Mouse (Mus musculus) limb, embryonic 12.5 days (tissue): ENCODE measurements around the gene Gm21258. TPM values are rescaled to one million over a fixed set of nuclear protein-coding genes. Genes with fewer than 3 reads are reported as not detected.
"Not testable (repeated sequence)": the region's sequence is repeated elsewhere in the genome, so short reads cannot be mapped to it uniquely, and the experiment has no call there.

ENCODE experiments used
- ATAC-seq: fragments of 200-750 bp; cut with Nextera tagmentation; 2 replicates; pipeline ENCODE4 v1.8.0; 2017; ENCODE audit warnings: low read depth, moderate TSS enrichment; ENCODE audit not compliant: insufficient number of reproducible peaks, insufficient read depth, low FRiP score, low TSS enrichment
- H3K27ac ChIP-seq: fragments of 300-500 bp; sonication (generic); 2 replicates; pipeline ENCODE4 v1.5.1; 2016; ENCODE audit warnings: mild to moderate bottlenecking, moderate library complexity
- H3K27me3 ChIP-seq: fragments of 300-500 bp; sonication (generic); 2 replicates; pipeline ENCODE4 v1.6.1; 2016; ENCODE audit warnings: mild to moderate bottlenecking, moderate library complexity
- H3K36me3 ChIP-seq: fragments of 300-500 bp; sonication (generic); 2 replicates; pipeline ENCODE4 v1.6.1; 2016; ENCODE audit warnings: mild to moderate bottlenecking, moderate library complexity
- H3K4me1 ChIP-seq: fragments of 300-500 bp; sonication (generic); replicated peaks from 2 replicates; pipeline ENCODE4 v1.6.1; 2016
- H3K4me2 ChIP-seq: fragments of 300-500 bp; sonication (generic); 2 replicates; pipeline ENCODE4 v1.6.1; 2016; ENCODE audit warnings: mild to moderate bottlenecking, moderate library complexity
- H3K4me3 ChIP-seq: fragments of 300-500 bp; sonication (generic); replicated peaks from 2 replicates; pipeline ENCODE4 v1.5.1; 2016; ENCODE audit warnings: mild to moderate bottlenecking
- H3K9ac ChIP-seq: fragments of 300-500 bp; sonication (generic); replicated peaks from 2 replicates; pipeline ENCODE4 v1.6.1; 2016; ENCODE audit warnings: mild to moderate bottlenecking, moderate library complexity
- H3K9me3 ChIP-seq: fragments of 300-500 bp; sonication (generic); 2 replicates; pipeline ENCODE4 v1.6.1; 2016; ENCODE audit warnings: mild to moderate bottlenecking, moderate library complexity
- whole genome bisulfite sequencing: fragments of 180-500 bp; shearing (Covaris S2); methylation state at CpG from one replicate; pipeline ENCODE4 v1.1.7; 2016; 5-methylcytosine and 5-hydroxymethylcytosine counted together
- polyA plus RNA-seq: library from polyadenylated mRNA; unstranded; fragments of >200 nt; fragmentation: Nextera tagmentation; extraction: Ambion mirVana; gene quantifications from 2 replicates; pipeline ENCODE4 v1.2.1, GENCODE M21; 2016

Gm21258 gene
- not detected in 2 replicates for polyA plus RNA-seq

DNA sequence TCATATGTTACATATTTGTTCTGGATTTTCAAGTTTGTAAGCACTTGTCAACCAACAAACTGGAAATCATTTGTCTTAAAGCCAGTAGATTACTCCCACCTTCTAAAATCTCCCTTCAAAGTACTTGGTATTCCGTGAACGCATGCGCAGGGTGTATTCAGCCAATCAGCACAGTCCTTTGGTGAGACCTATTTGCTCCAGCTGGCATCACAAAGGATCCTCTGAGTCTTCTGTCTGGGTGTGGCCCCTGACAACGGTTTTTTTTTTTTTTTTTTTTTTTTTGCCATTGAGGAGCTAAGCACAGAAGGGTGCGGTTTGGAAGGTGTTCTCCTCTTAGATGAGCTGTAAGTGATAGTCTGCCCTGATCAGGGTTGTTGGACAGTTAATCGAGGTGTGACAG, at the start of gene Gm21258:
Gene Gm21258 (plus strand): TSS at position 301 of the 400 bp plus-strand sequence.
- H3K27me3 ChIP-seq, H3K27ac ChIP-seq, H3K9me3 ChIP-seq, H3K9ac ChIP-seq, ATAC-seq, H3K4me1 ChIP-seq, H3K4me3 ChIP-seq, H3K4me2 ChIP-seq, H3K36me3 ChIP-seq: not testable (repeated sequence)
- WGBS: no CpG with 5 or more reads among the region's 6 CpGs
